Mouse (Mus musculus): ENCODE measurements around the gene Fibp. TPM values are rescaled to one million over a fixed set of nuclear protein-coding genes. Genes with fewer than 3 reads are reported as not detected.

Gene Fibp
- polyA plus RNA-seq, 1 experiment from 2014 or later, result 133 TPM

GRCm38 (mm10) chr19:5503687-5504086 lies 43.3 kb downstream of the Fibp start, which contains the start of gene 1700020D05Rik:
Gene 1700020D05Rik (minus strand): TSS chr19:5503787.
- Histone ChIP-seq H3K4me3 (ENCODE audit: low read depth, low read length) (no peak within 1 kb of the TSS), H3K9ac (replicated peaks; ENCODE audit: low read depth) (no peak within 1 kb of the TSS), H3K9me3 (ENCODE audit: low read length) (no peaks in the 10 kb centered on the region), H3K27me3 (replicated peaks; ENCODE audit: insufficient read depth, low read length) (no peaks in the 10 kb centered on the region), H3K36me3 (ENCODE audit: insufficient read depth, low read length) (no peaks in the 10 kb centered on the region), H3K4me2 (replicated peaks; ENCODE audit: low read depth, low read length) (no peak within 1 kb of the TSS), H3K4me1 (ENCODE audit: insufficient read depth, low read depth, low read length) (no peaks in the 10 kb centered on the region), H3K27ac (ENCODE audit: low read length) (no peak within 1 kb of the TSS)
- DNase-seq (ENCODE audit: low spot score) (no peak), ATAC-seq (no peak)
- 63% methylated on average over 17 of the region's 17 CpGs for WGBS
- no peak for TF ChIP-seq EP300 (IDR thresholded peaks at IDR 0.05)
- TF ChIP-seq CTCF (IDR thresholded peaks at IDR 0.05), result no peak

GRCm38 (mm10) chr19:5510031-5511026 lies 49.9 kb downstream of the Fibp start, which contains the start of gene Snx32:
Gene Snx32 (minus strand): TSS chr19:5510538.
- peak; percentile 99 for DNase-seq (ENCODE audit: low spot score)
- Histone ChIP-seq H3K9me3 (ENCODE audit: low read length) (no peaks in the 10 kb centered on the region), H3K4me3 (ENCODE audit: low read depth, low read length) (peak within 1 kb of the TSS; percentile 48), H3K4me2 (replicated peaks; ENCODE audit: low read depth, low read length) (peak within 1 kb of the TSS; percentile 80), H3K4me1 (ENCODE audit: insufficient read depth, low read depth, low read length) (0 out of 2 replicates have a peak, but pooled peaks cover 10% of the 10 kb centered on the region), H3K27ac (ENCODE audit: low read length) (peak within 1 kb of the TSS; percentile 34; the same call in 1 of the 2 replicates), H3K9ac (replicated peaks; ENCODE audit: low read depth) (peak within 1 kb of the TSS; percentile 32; the same call in 1 of the 2 replicates), H3K36me3 (ENCODE audit: insufficient read depth, low read length) (no peaks in the 10 kb centered on the region), H3K27me3 (replicated peaks; ENCODE audit: insufficient read depth, low read length) (no peaks in the 10 kb centered on the region)
- TF ChIP-seq EP300 (IDR thresholded peaks at IDR 0.05) (no peak), CTCF (IDR thresholded peaks at IDR 0.05) (peak; percentile 52)
- ATAC-seq, result peak; percentile 100
- WGBS, result 4% methylated on average over 46 of the region's 47 CpGs

GRCm38 (mm10) chr19:5511074-5511632 lies 50.7 kb downstream of the Fibp start:
- Histone ChIP-seq H3K4me1 (ENCODE audit: insufficient read depth, low read depth, low read length) (0 out of 2 replicates have a peak, but pooled peaks cover 10% of the 10 kb centered on the region), H3K27ac (ENCODE audit: low read length) (peak overlapping the region; percentile 34; the same call in 1 of the 2 replicates), H3K9ac (replicated peaks; ENCODE audit: low read depth) (peak overlapping the region; percentile 32; the same call in 1 of the 2 replicates), H3K4me2 (replicated peaks; ENCODE audit: low read depth, low read length) (peak overlapping the region; percentile 80), H3K4me3 (ENCODE audit: low read depth, low read length) (peak overlapping the region; percentile 48), H3K27me3 (replicated peaks; ENCODE audit: insufficient read depth, low read length) (no peaks in the 10 kb centered on the region), H3K9me3 (ENCODE audit: low read length) (no peaks in the 10 kb centered on the region), H3K36me3 (ENCODE audit: insufficient read depth, low read length) (no peaks in the 10 kb centered on the region)
- TF ChIP-seq EP300 (IDR thresholded peaks at IDR 0.05) (no peak), CTCF (IDR thresholded peaks at IDR 0.05) (no peak)
- 0 out of 2 replicates have a peak, but pooled peaks have one; percentile 0 for ATAC-seq
- 43% methylated on average over 14 of the region's 15 CpGs for WGBS
- DNase-seq (ENCODE audit: low spot score), result no peak

GRCm38 (mm10) chr19:5512091-5513004 lies 51.9 kb downstream of the Fibp start:
- Histone ChIP-seq H3K27ac (ENCODE audit: low read length) (peak overlapping the region; percentile 14; the same call in 1 of the 2 replicates), H3K4me3 (ENCODE audit: low read depth, low read length) (no peak overlapping the region)

GRCm38 (mm10) chr19:5513005-5513349 lies 52.6 kb downstream of the Fibp start:
- TF ChIP-seq EP300 (IDR thresholded peaks at IDR 0.05) (no peak), CTCF (IDR thresholded peaks at IDR 0.05) (no peak)
- Histone ChIP-seq H3K36me3 (ENCODE audit: insufficient read depth, low read length) (no peaks in the 10 kb centered on the region), H3K4me1 (ENCODE audit: insufficient read depth, low read depth, low read length) (0 out of 2 replicates have a peak, but pooled peaks cover 10% of the 10 kb centered on the region), H3K4me2 (replicated peaks; ENCODE audit: low read depth, low read length) (0 out of 2 replicates have a peak overlapping the region, but pooled peaks have one; percentile 27), H3K4me3 (ENCODE audit: low read depth, low read length) (no peak overlapping the region), H3K9me3 (ENCODE audit: low read length) (no peaks in the 10 kb centered on the region), H3K9ac (replicated peaks; ENCODE audit: low read depth) (no peak overlapping the region), H3K27ac (ENCODE audit: low read length) (no peak overlapping the region), H3K27me3 (replicated peaks; ENCODE audit: insufficient read depth, low read length) (no peaks in the 10 kb centered on the region)
- WGBS, result 78% methylated on average over 3 of the region's 3 CpGs
- DNase-seq (ENCODE audit: low spot score) (no peak), ATAC-seq (no peak)

More at GRCm38 (mm10) chr19:5512091-5513004, 51.9 kb downstream of the Fibp start:
- Histone ChIP-seq H3K9me3 (ENCODE audit: low read length) (no peaks in the 10 kb centered on the region), H3K4me2 (replicated peaks; ENCODE audit: low read depth, low read length) (peak overlapping the region; percentile 27), H3K9ac (replicated peaks; ENCODE audit: low read depth) (no peak overlapping the region), H3K27me3 (replicated peaks; ENCODE audit: insufficient read depth, low read length) (no peaks in the 10 kb centered on the region), H3K4me1 (ENCODE audit: insufficient read depth, low read depth, low read length) (0 out of 2 replicates have a peak, but pooled peaks cover 10% of the 10 kb centered on the region), H3K36me3 (ENCODE audit: insufficient read depth, low read length) (no peaks in the 10 kb centered on the region)
- WGBS, result 51% methylated on average over 12 of the region's 12 CpGs
- TF ChIP-seq EP300 (IDR thresholded peaks at IDR 0.05) (no peak), CTCF (IDR thresholded peaks at IDR 0.05) (no peak)
- ATAC-seq, result no peak
- peak; percentile 33 for DNase-seq (ENCODE audit: low spot score)

Other genes with a start within 250 kb of the Fibp start
- 9.3 and 10.4 TPM in 2 replicates for gene Pacs1, start 187.5 kb upstream of the Fibp start, polyA plus RNA-seq (2015; fragmentation: Nextera tagmentation; extraction: Ambion mirVana)
- 200 TPM in 2 replicates for gene Sf3b2, start 165.2 kb upstream of the Fibp start, polyA plus RNA-seq (2015; fragmentation: Nextera tagmentation; extraction: Ambion mirVana)
- 0.55 and 0.57 TPM in 2 replicates for gene Gal3st3, start 162.3 kb upstream of the Fibp start, polyA plus RNA-seq (2015; fragmentation: Nextera tagmentation; extraction: Ambion mirVana)
- gene Catsper1, start 124.9 kb upstream of the Fibp start, polyA plus RNA-seq (2015; fragmentation: Nextera tagmentation; extraction: Ambion mirVana), result not detected in 2 replicates
- 0.65 and 1.4 TPM in 2 replicates for gene Cst6, start 111.0 kb upstream of the Fibp start, polyA plus RNA-seq (2015; fragmentation: Nextera tagmentation; extraction: Ambion mirVana)
- gene Eif1ad, start 93.9 kb upstream of the Fibp start, polyA plus RNA-seq (2015; fragmentation: Nextera tagmentation; extraction: Ambion mirVana), result 21.5 and 25.4 TPM in 2 replicates
- 182 and 191 TPM in 2 replicates for gene Banf1, start 93.4 kb upstream of the Fibp start, polyA plus RNA-seq (2015; fragmentation: Nextera tagmentation; extraction: Ambion mirVana)
- gene Sart1, start 71.9 kb upstream of the Fibp start, polyA plus RNA-seq (2015; fragmentation: Nextera tagmentation; extraction: Ambion mirVana), result 35.2 and 43.5 TPM in 2 replicates
- gene Tsga10ip, start 58.1 kb upstream of the Fibp start, polyA plus RNA-seq (2015; fragmentation: Nextera tagmentation; extraction: Ambion mirVana), result 1.1 TPM in 2 replicates
- 352 and 379 TPM in 2 replicates for gene Drap1, start 35.6 kb upstream of the Fibp start, polyA plus RNA-seq (2015; fragmentation: Nextera tagmentation; extraction: Ambion mirVana)
- 61.7 and 63.6 TPM in 2 replicates for gene AI837181, start 35.5 kb upstream of the Fibp start, polyA plus RNA-seq (2015; fragmentation: Nextera tagmentation; extraction: Ambion mirVana)
- 0.31 TPM in 1 of 2 replicates, not detected in the other for gene Fosl1, start 13.1 kb upstream of the Fibp start, polyA plus RNA-seq (2015; fragmentation: Nextera tagmentation; extraction: Ambion mirVana)
- 14.4 and 18.0 TPM in 2 replicates for gene Ccdc85b, start 2.7 kb upstream of the Fibp start, polyA plus RNA-seq (2015; fragmentation: Nextera tagmentation; extraction: Ambion mirVana)
- 2.6 and 2.8 TPM in 2 replicates for gene Ctsw, start 7.9 kb downstream of the Fibp start, polyA plus RNA-seq (2015; fragmentation: Nextera tagmentation; extraction: Ambion mirVana)
- gene Efemp2, start 13.3 kb downstream of the Fibp start, polyA plus RNA-seq (2015; fragmentation: Nextera tagmentation; extraction: Ambion mirVana), result 91.8 and 96.1 TPM in 2 replicates
- gene Mus81, start 27.8 kb downstream of the Fibp start, polyA plus RNA-seq (2015; fragmentation: Nextera tagmentation; extraction: Ambion mirVana), result 46.7 and 50.2 TPM in 2 replicates
- gene Cfl1, start 29.8 kb downstream of the Fibp start, polyA plus RNA-seq (2015; fragmentation: Nextera tagmentation; extraction: Ambion mirVana), result 1,591 and 1,653 TPM in 2 replicates
- not detected in 2 replicates for gene 1700020D05Rik, start 43.2 kb downstream of the Fibp start, polyA plus RNA-seq (2015; fragmentation: Nextera tagmentation; extraction: Ambion mirVana)
- gene Snx32, start 49.9 kb downstream of the Fibp start, polyA plus RNA-seq (2015; fragmentation: Nextera tagmentation; extraction: Ambion mirVana), result 3.6 and 3.7 TPM in 2 replicates
- 2.1 and 2.2 TPM in 2 replicates for gene Ovol1, start 100.0 kb downstream of the Fibp start, polyA plus RNA-seq (2015; fragmentation: Nextera tagmentation; extraction: Ambion mirVana)
- gene Ap5b1, start 107.4 kb downstream of the Fibp start, polyA plus RNA-seq (2015; fragmentation: Nextera tagmentation; extraction: Ambion mirVana), result 3.9 and 4.3 TPM in 2 replicates
- gene Rnaseh2c, start 141.3 kb downstream of the Fibp start, polyA plus RNA-seq (2015; fragmentation: Nextera tagmentation; extraction: Ambion mirVana), result 59.6 and 68.5 TPM in 2 replicates
- gene Kat5, start 149.6 kb downstream of the Fibp start, polyA plus RNA-seq (2015; fragmentation: Nextera tagmentation; extraction: Ambion mirVana), result 51.1 and 51.9 TPM in 2 replicates
- gene Rela, start 176.9 kb downstream of the Fibp start, polyA plus RNA-seq (2015; fragmentation: Nextera tagmentation; extraction: Ambion mirVana), result 50.1 and 51.5 TPM in 2 replicates
- 32.6 and 38.2 TPM in 2 replicates for gene Sipa1, start 203.1 kb downstream of the Fibp start, polyA plus RNA-seq (2015; fragmentation: Nextera tagmentation; extraction: Ambion mirVana)
- 36.8 and 36.9 TPM in 2 replicates for gene Map3k11, start 228.1 kb downstream of the Fibp start, polyA plus RNA-seq (2015; fragmentation: Nextera tagmentation; extraction: Ambion mirVana)
- 11.3 and 12.9 TPM in 2 replicates for gene Pcnx3, start 228.3 kb downstream of the Fibp start, polyA plus RNA-seq (2015; fragmentation: Nextera tagmentation; extraction: Ambion mirVana)
- 0.87 and 1.3 TPM in 2 replicates for gene Kcnk7, start 243.8 kb downstream of the Fibp start, polyA plus RNA-seq (2015; fragmentation: Nextera tagmentation; extraction: Ambion mirVana)